Mouse (Mus musculus) limb, embryonic 11.5 days (tissue): ENCODE data around the gene Gzf1. TPM values are rescaled to one million over a fixed set of nuclear protein-coding genes. Genes with fewer than 3 reads are reported as not detected.

ENCODE experiments used
- ATAC-seq: fragments of 200-750 bp; cut with Nextera tagmentation; 2 replicates; pipeline ENCODE4 v1.8.0; 2017; ENCODE audit warnings: low read depth; ENCODE audit not compliant: insufficient number of reproducible peaks, low FRiP score, low TSS enrichment
- DNase-seq: peaks from one replicate; pipeline ENCODE4 v3.0.0-alpha.2; 2015; ENCODE audit warnings: low spot score
- H3K27ac ChIP-seq: fragments of 300-500 bp; sonication (generic); replicated peaks from 2 replicates; pipeline ENCODE4 v1.5.1; 2014; ENCODE audit warnings: low read depth, mild to moderate bottlenecking, low read length
- H3K27me3 ChIP-seq: fragments of 300-500 bp; sonication (generic); 2 replicates; pipeline ENCODE4 v1.6.1; 2014; ENCODE audit warnings: mild to moderate bottlenecking, low read length, mixed read lengths; ENCODE audit not compliant: control insufficient read depth, insufficient read depth
- H3K36me3 ChIP-seq: fragments of 300-500 bp; sonication (generic); 2 replicates; pipeline ENCODE4 v1.6.1; 2014; ENCODE audit warnings: mild to moderate bottlenecking, low read length, moderate library complexity, mixed read lengths; ENCODE audit not compliant: control insufficient read depth, insufficient read depth
- H3K4me1 ChIP-seq: fragments of 300-500 bp; sonication (generic); 2 replicates; pipeline ENCODE4 v1.6.1; 2014; ENCODE audit warnings: low read length, mixed read lengths; ENCODE audit not compliant: control insufficient read depth, insufficient read depth
- H3K4me2 ChIP-seq: fragments of 300-500 bp; sonication (generic); 2 replicates; pipeline ENCODE4 v1.6.1; 2014; ENCODE audit warnings: low read depth, mild to moderate bottlenecking, moderate library complexity; ENCODE audit not compliant: severe bottlenecking
- H3K4me3 ChIP-seq: fragments of 300-500 bp; sonication (generic); 2 replicates; pipeline ENCODE4 v1.5.1; 2014; ENCODE audit warnings: low read depth, low read length
- H3K9ac ChIP-seq: fragments of 300-500 bp; sonication (generic); 2 replicates; pipeline ENCODE4 v1.6.1; 2014; ENCODE audit warnings: mild to moderate bottlenecking, low read length
- H3K9me3 ChIP-seq: fragments of 300-500 bp; sonication (generic); 2 replicates; pipeline ENCODE4 v1.6.1; 2016; ENCODE audit warnings: low read length; ENCODE audit not compliant: control insufficient read depth
- WGBS: fragments of 180-500 bp; shearing (Covaris S2); extraction: QIAGEN DNeasy Blood & Tissue Kit; methylation state at CpG from one replicate; pipeline ENCODE4 v1.1.7; 2014; 5-methylcytosine and 5-hydroxymethylcytosine counted together
- polyA plus RNA-seq: library from polyadenylated mRNA; unstranded; fragments of >200 nt; fragmentation: Nextera tagmentation; extraction: Ambion mirVana; gene quantifications from 2 replicates; pipeline ENCODE4 v1.2.1, GENCODE M21; 2014

The Gzf1 gene
- polyA plus RNA-seq, 1 experiment from 2014 or later: 26.1 TPM

DNA sequence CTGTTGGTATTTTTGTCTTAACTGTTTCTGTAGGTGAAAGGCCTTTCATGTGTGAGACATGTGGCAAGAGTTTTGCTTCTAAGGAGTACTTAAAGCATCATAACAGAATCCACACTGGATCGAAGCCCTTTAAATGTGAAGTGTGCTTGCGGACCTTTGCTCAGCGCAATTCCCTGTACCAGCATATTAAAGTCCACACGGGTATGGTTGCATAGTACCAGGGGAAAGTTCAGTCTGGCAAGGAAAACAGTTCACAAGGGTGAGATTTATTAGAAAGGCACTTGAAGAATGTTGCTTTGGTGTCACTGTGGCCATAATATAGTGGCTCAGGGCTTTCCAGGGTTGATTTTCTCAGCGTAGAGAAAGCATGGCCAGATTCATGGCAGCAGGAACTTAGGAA is 7.1 kb downstream of the Gzf1 start:
- Histone ChIP-seq H3K9ac (no peak overlapping the region), H3K4me2 (no peak overlapping the region), H3K27me3 (no peaks in the 10 kb centered on the region), H3K4me3 (no peak overlapping the region), H3K27ac (no peak overlapping the region), H3K36me3 (peaks cover 9% of the 10 kb centered on the region), H3K4me1 (no peaks in the 10 kb centered on the region), H3K9me3 (no peaks in the 10 kb centered on the region)
- DNase-seq (no peak), ATAC-seq (no peak)
- WGBS: 93% methylated on average over 5 of the region's 5 CpGs

DNA sequence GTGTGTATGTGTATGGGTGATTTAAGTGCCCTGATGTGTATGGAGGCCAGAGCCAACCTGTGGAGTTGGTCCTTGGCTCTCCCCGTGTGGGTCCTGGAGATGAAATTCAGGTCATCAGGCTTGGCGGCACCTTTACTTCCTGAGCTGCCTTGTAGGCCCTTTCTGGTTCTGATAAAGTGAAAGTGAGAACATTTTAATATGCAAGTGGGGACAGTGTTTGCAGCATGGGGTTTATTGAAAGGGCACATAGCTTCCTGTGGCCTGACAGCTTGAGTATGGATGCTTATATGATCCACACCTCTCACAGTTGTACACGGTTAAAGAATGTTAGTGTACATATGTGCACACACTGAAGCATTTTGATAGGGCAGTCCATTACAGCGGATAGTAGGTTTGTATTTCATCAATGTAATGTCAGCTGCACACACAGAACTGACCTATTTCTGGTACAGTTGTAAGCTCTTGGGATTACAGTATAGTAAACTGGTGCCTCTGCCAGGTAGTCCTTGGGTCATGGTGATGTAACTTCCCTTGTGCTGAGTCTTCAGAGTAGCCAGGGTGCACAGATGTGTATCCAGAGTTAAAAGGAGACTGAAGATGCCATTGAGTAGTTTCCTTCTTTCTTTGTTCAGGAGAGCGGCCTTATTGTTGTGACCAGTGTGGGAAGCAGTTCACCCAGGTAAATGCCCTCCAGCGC is 8.8 kb downstream of the Gzf1 start:
- no peaks in the 10 kb centered on the region for H3K27me3 ChIP-seq
- no peak overlapping the region for H3K4me3 ChIP-seq
- no peaks in the 10 kb centered on the region for H3K4me1 ChIP-seq
- H3K36me3 ChIP-seq: peaks cover 9% of the 10 kb centered on the region
- H3K4me2 ChIP-seq: no peak overlapping the region
- 93% methylated on average over 6 of the region's 6 CpGs for WGBS
- H3K9me3 ChIP-seq: no peaks in the 10 kb centered on the region
- DNase-seq: no peak
- no peak overlapping the region for H3K27ac ChIP-seq
- no peak for ATAC-seq
- H3K9ac ChIP-seq: no peak overlapping the region

DNA sequence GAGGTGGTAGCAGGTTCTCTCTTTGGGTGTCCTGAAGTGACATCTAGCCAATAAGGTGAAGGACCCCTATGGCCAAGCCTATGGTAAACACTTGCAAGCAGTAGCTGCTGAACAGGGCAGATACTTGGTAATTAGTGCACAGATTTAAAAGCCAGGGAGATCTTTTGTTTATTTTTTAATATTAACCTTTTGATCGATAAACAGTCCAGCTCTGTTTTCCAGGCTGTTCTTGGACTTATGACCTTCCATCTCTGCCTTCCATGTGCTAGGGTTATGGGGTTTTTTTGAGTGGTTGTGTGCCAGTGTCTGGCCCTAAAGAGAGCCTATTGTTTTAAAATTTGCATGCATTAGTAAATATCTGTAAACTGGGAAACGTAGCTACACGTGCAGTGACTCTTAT is 9.5 kb downstream of the Gzf1 start:
- 91% methylated on average over 3 of the region's 3 CpGs for WGBS
- Histone ChIP-seq H3K4me3 (no peak overlapping the region), H3K4me2 (no peak overlapping the region), H3K9ac (no peak overlapping the region), H3K9me3 (no peaks in the 10 kb centered on the region), H3K36me3 (peaks cover 4% of the 10 kb centered on the region), H3K27me3 (no peaks in the 10 kb centered on the region), H3K27ac (no peak overlapping the region), H3K4me1 (no peaks in the 10 kb centered on the region)
- DNase-seq: no peak
- no peak for ATAC-seq

DNA sequence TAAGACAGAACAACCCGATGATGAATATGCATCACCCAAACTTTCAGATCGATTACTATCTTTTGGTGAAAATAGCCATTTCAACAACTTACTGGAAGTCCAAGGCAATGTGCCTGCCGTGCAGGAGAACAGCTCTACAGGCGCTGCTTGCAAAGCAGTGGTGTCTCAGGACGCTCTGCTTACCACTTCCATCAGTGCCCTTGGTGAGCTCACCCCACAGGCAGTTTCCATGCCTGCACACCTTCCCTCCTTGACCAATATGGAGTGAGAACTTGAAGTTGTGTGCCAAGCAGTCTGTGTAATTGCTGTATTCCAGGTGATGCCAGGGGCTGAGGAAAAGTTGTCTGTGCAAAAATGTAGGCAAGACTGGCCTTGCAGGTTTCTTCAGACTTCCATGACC is 10.0 kb downstream of the Gzf1 start:
- no peak overlapping the region for H3K9ac ChIP-seq
- peaks cover 4% of the 10 kb centered on the region for H3K36me3 ChIP-seq
- WGBS: 94% methylated on average over 5 of the region's 5 CpGs
- H3K27ac ChIP-seq: no peak overlapping the region
- no peaks in the 10 kb centered on the region for H3K9me3 ChIP-seq
- ATAC-seq (no peak), DNase-seq (no peak)
- no peaks in the 10 kb centered on the region for H3K27me3 ChIP-seq
- H3K4me3 ChIP-seq: no peak overlapping the region
- H3K4me1 ChIP-seq: no peaks in the 10 kb centered on the region
- no peak overlapping the region for H3K4me2 ChIP-seq

DNA sequence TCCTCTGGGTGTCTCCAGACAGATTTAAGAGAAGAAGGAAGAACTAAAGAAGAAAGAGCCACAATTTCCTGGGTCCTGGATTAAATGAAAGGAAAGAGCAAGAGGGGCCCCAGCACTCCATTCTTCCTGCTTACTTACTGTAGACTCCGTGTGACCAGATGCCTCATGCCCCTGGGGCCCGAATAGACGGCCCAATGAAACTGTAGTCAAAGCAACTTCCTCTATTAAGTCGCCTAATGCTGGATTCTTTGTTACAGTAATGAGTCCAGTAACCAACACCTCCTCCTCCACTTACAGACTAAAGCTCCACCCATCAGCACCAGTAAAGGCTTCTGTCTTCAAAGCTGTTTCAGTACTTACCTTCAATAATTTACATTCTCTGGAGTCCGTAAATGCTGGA is 17.7 kb downstream of the Gzf1 start:
- DNase-seq (no peak), ATAC-seq (no peak)
- Histone ChIP-seq H3K9ac (no peak overlapping the region), H3K9me3 (no peaks in the 10 kb centered on the region), H3K36me3 (no peaks in the 10 kb centered on the region), H3K4me1 (no peaks in the 10 kb centered on the region), H3K4me3 (no peak overlapping the region), H3K4me2 (no peak overlapping the region), H3K27ac (no peak overlapping the region), H3K27me3 (no peaks in the 10 kb centered on the region)
- 74% methylated on average over 5 of the region's 5 CpGs for WGBS

DNA sequence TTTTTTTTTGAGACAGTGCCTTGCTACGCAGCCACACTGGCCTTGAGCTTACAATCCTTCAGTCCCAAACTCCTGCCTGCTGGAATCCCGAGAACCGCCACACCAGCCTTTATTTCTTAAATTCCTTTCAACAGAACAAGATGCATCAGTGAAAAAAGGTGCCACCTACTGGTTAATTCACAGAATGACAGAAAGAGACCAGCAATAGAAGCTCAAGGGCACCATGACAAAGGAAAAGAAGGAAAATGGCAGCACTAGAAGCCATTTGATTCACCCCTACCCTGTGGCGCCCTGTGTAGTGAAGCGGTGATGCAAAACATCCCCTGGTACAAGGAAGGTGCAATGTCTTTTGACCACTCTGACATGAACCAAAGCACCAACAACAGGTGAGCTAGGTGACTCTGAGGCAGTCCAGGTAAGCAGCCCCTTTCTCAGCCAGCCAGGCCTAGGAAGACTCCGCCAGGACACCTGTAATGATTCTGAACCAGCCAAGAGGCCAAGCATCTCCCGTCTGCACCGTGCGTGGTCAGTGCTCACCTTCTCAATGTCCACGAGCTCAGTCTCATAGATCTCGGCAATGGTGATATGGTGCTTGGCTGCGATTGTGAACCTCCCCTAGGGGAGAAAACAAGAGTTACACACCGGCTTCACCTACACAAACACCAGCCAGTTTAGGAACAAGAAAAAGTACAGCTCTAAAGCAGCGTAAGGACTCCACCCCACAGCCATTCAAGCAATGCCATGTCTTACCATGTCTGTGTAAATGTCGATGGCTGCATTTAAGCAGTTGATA is 25.8 kb downstream of the Gzf1 start:
- Histone ChIP-seq H3K9me3 (no peaks in the 10 kb centered on the region), H3K4me3 (no peak overlapping the region), H3K4me2 (no peak overlapping the region), H3K27me3 (no peaks in the 10 kb centered on the region), H3K9ac (no peak overlapping the region), H3K36me3 (no peaks in the 10 kb centered on the region), H3K4me1 (no peaks in the 10 kb centered on the region), H3K27ac (no peak overlapping the region)
- no peak for DNase-seq
- ATAC-seq: 0 out of 2 replicates have a peak, but pooled peaks have one; percentile 31
- WGBS: 87% methylated on average over 15 of the region's 15 CpGs

DNA sequence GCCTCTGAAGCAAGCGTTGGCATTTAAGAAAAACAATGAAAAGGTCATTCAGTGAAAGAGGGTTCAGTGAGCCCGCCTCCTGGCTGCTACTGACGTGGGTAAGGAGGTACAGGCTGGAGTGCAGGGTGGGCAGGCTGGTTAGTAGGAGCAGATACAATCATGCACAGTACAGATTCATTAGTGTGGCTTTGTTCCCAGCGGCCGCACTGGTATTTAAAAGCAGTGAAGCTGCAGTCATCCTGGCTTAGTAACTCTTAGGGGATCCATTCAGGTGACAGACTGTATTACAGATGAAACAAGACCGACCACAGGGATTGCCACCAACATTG is 26.3 kb downstream of the Gzf1 start:
- Histone ChIP-seq H3K27ac (no peak overlapping the region), H3K9me3 (no peaks in the 10 kb centered on the region), H3K4me3 (no peak overlapping the region), H3K9ac (no peak overlapping the region), H3K4me2 (no peak overlapping the region), H3K4me1 (no peaks in the 10 kb centered on the region), H3K27me3 (no peaks in the 10 kb centered on the region), H3K36me3 (peaks cover 3% of the 10 kb centered on the region; the same call in 1 of the 2 replicates)
- ATAC-seq: no peak
- DNase-seq: no peak
- WGBS: 87% methylated on average over 6 of the region's 6 CpGs

DNA sequence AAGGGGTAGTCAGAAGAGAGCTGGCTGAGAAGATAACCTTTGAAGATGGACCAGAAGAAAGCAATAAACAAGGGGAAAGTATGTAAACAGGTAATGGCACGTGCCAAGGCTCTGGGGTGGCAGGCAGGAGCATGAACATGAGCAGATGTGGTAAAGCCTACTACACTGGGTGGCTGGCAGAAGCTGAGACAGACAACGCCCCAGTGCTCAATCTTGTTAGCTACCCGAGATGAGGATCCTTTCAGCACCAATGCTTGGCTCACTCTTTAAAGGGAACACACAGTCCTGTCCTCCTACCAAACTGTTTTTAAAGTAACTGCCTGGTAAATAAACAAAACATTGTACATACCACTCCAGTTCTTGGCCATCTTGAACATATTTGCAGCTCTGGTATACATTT is 31.5 kb downstream of the Gzf1 start:
- Histone ChIP-seq H3K4me3 (no peak overlapping the region), H3K4me1 (no peaks in the 10 kb centered on the region)

More for the DNA sequence above, 31.5 kb downstream of the Gzf1 start:
- no peak overlapping the region for H3K9ac ChIP-seq
- ATAC-seq (no peak), DNase-seq (no peak)
- H3K27me3 ChIP-seq: no peaks in the 10 kb centered on the region
- no peak overlapping the region for H3K27ac ChIP-seq
- no peak overlapping the region for H3K4me2 ChIP-seq
- no peaks in the 10 kb centered on the region for H3K9me3 ChIP-seq
- 66% methylated on average over 3 of the region's 3 CpGs for WGBS
- H3K36me3 ChIP-seq: peaks cover 3% of the 10 kb centered on the region; the same call in 1 of the 2 replicates
